Mouse (Mus musculus): Measurements from ENCODE around the gene Chrne. TPM values are rescaled to one million over a fixed set of nuclear protein-coding genes. Genes with fewer than 3 reads are reported as not detected.

Chrne gene
- polyA plus RNA-seq, 1 experiment from 2014 or later: not detected

DNA sequence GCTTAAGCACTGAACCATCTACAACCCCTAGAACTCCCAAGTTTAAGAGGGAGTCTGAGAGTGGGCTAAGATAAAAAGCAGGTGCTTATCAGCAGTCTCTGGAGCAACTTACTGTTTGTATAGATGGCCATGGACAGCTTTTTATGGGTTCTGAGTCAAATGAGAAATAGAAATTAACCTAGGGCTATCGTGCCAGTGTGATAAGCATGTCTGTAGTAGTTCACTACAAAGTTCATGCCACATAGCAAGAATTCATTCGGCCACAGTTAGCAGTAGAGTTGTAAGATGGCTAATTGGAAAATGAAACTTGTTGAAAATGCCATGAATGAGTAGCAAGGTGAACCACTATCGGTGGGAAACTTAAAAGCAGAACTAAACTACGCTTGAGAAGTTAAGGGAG, 29.5 kb upstream of the Chrne start:
- Histone ChIP-seq H3K36me3 (replicated peaks) (peaks cover 74% of the 10 kb centered on the region), H3K4me3 (peak overlapping the region; percentile 84), H3K27me3 (replicated peaks; ENCODE audit: low read depth, poor library complexity, severe bottlenecking) (no peaks in the 10 kb centered on the region), H3K27ac (replicated peaks) (peak overlapping the region; percentile 93; the same call in 1 of the 2 replicates), H3K9me3 (no peaks in the 10 kb centered on the region), H3K4me1 (peaks cover 69% of the 10 kb centered on the region)
- no peak for DNase-seq (ENCODE audit: low spot score)
- WGBS: 85% methylated on average over 4 of the region's 4 CpGs

DNA sequence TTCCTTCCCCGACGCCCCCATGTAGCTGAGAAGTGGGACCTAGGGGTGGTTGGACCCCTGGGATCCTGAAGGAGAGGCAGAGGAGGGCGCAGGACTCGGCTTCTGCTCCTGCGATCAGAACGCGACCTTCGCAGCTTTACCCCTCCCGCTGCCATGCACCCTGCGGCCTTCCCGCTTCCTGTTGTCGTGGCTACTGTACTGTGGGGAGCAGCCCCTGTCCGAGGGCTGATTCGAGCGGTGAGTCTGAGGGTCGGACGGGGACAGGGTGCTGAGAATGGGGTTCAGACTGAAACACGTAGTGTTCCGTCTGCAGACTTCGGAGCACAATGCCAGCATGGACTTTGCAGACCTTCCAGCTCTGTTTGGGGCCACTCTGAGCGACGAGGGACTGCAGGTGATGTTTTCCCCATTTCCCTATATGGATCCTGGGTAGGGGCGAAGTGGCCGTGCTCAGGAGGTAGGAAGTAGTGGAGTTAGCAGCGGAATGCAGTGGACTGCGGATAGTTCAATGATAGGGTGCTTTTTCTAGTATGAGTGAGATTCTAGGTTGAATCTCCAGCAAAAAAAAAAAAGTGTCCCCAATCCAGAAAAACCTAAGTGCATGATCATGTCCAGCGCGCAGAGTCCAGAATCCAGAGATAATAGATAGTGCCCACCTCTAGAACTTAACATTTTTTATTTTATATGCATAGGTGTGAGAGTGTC, 28.9 kb upstream of the Chrne start:
- no peaks in the 10 kb centered on the region for H3K27me3 ChIP-seq (replicated peaks; ENCODE audit: low read depth, poor library complexity, severe bottlenecking)
- WGBS: 4% methylated on average over 28 of the region's 28 CpGs
- H3K4me3 ChIP-seq: peak overlapping the region; percentile 84
- peak; percentile 48 for DNase-seq (ENCODE audit: low spot score)
- H3K4me1 ChIP-seq: peaks cover 66% of the 10 kb centered on the region
- peaks cover 76% of the 10 kb centered on the region for H3K36me3 ChIP-seq (replicated peaks)
- H3K27ac ChIP-seq (replicated peaks): peak overlapping the region; percentile 93
- H3K9me3 ChIP-seq: no peaks in the 10 kb centered on the region

GRCm38 (mm10) chr11:70646691-70647650, 28.0 kb upstream of the Chrne start, which contains the start of the genes Rnf167 and Slc25a11:
TSS of gene Rnf167 (plus strand) at chr11:70647235.
TSS of gene Slc25a11 (minus strand) at chr11:70647479.
- Histone ChIP-seq H3K27me3 (replicated peaks; ENCODE audit: low read depth, poor library complexity, severe bottlenecking) (no peaks in the 10 kb centered on the region), H3K36me3 (replicated peaks) (peaks cover 72% of the 10 kb centered on the region), H3K27ac (replicated peaks) (peak within 1 kb of the TSS; percentile 93), H3K4me1 (peaks cover 57% of the 10 kb centered on the region), H3K9me3 (no peaks in the 10 kb centered on the region), H3K4me3 (peak within 1 kb of the TSS; percentile 84)
- under 1% methylated on average over 63 of the region's 63 CpGs for WGBS
- DNase-seq (ENCODE audit: low spot score): peak; percentile 98

GRCm38 (mm10) chr11:70646259-70646555, 27.2 kb upstream of the Chrne start:
- DNase-seq (ENCODE audit: low spot score): no peak
- H3K4me1 ChIP-seq: peaks cover 51% of the 10 kb centered on the region
- 29% methylated on average over 3 of the region's 3 CpGs for WGBS
- H3K27me3 ChIP-seq (replicated peaks; ENCODE audit: low read depth, poor library complexity, severe bottlenecking): no peaks in the 10 kb centered on the region
- peak overlapping the region; percentile 93 for H3K27ac ChIP-seq (replicated peaks)
- H3K9me3 ChIP-seq: no peaks in the 10 kb centered on the region
- H3K4me3 ChIP-seq: peak overlapping the region; percentile 84
- H3K36me3 ChIP-seq (replicated peaks): peaks cover 65% of the 10 kb centered on the region

GRCm38 (mm10) chr11:70645461-70646258, 26.6 kb upstream of the Chrne start:
- Histone ChIP-seq H3K36me3 (replicated peaks) (peaks cover 59% of the 10 kb centered on the region), H3K27me3 (replicated peaks; ENCODE audit: low read depth, poor library complexity, severe bottlenecking) (no peaks in the 10 kb centered on the region), H3K27ac (replicated peaks) (peak overlapping the region; percentile 93)

GRCm38 (mm10) chr11:70644564-70645103, 25.6 kb upstream of the Chrne start:
- H3K27ac ChIP-seq (replicated peaks): no peak overlapping the region
- peaks cover 49% of the 10 kb centered on the region for H3K36me3 ChIP-seq (replicated peaks)
- peaks cover 38% of the 10 kb centered on the region for H3K4me1 ChIP-seq
- DNase-seq (ENCODE audit: low spot score): no peak
- WGBS: 93% methylated on average over 8 of the region's 8 CpGs
- peak overlapping the region; percentile 11; the same call in 1 of the 2 replicates for H3K4me3 ChIP-seq
- no peaks in the 10 kb centered on the region for H3K27me3 ChIP-seq (replicated peaks; ENCODE audit: low read depth, poor library complexity, severe bottlenecking)
- H3K9me3 ChIP-seq: no peaks in the 10 kb centered on the region

More at GRCm38 (mm10) chr11:70645461-70646258, 26.6 kb upstream of the Chrne start:
- WGBS: 89% methylated on average over 12 of the region's 12 CpGs
- Histone ChIP-seq H3K4me1 (peaks cover 46% of the 10 kb centered on the region), H3K4me3 (peak overlapping the region; percentile 84), H3K9me3 (no peaks in the 10 kb centered on the region)
- DNase-seq (ENCODE audit: low spot score): no peak

DNA sequence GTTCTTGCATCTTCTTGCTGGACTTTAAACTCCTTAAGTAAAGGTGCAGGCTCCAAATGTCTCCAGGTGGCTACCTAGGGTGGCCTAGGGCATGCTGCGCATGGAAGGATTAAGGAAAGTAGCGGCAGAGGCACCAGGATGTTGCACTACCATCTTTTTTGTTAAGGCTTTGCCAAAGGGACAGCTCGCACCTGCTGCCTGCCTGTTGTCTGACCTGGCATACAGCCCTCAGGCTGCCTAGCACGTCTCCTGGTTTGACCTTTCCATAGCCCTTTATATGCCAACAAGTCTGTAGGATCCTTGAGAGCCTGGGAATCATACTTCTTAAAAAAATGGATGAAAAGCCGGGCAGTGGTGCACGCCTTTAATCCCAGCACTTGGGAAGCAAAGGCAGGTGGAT, 24.0 kb upstream of the Chrne start:
- peaks cover 22% of the 10 kb centered on the region for H3K4me1 ChIP-seq
- no peaks in the 10 kb centered on the region for H3K9me3 ChIP-seq
- no peak for DNase-seq (ENCODE audit: low spot score)
- 91% methylated on average over 6 of the region's 6 CpGs for WGBS
- H3K4me3 ChIP-seq: 0 out of 2 replicates have a peak overlapping the region, but pooled peaks have one; percentile 4
- no peaks in the 10 kb centered on the region for H3K27me3 ChIP-seq (replicated peaks; ENCODE audit: low read depth, poor library complexity, severe bottlenecking)
- peaks cover 35% of the 10 kb centered on the region for H3K36me3 ChIP-seq (replicated peaks)
- no peak overlapping the region for H3K27ac ChIP-seq (replicated peaks)

DNA sequence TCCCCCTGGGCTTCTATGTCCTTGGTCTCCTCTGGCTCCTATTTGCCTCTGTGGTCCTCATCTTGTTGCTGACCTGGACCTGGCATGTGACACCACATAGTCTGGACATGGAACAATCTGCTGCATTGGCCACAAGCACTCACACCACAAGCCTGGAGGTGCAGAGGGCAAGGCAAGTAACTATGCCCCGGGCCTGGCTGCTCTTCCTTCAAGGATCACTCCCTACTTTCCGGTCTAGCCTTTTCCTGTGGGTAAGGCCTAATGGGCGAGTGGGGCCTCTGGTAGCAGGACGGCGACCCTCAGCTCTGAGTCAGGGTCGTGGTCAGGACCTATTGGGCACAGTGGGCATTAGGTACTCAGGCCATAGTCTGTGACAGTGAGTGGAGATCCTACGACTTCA, 22.2 kb upstream of the Chrne start:
- no peak overlapping the region for H3K4me3 ChIP-seq
- no peaks in the 10 kb centered on the region for H3K27me3 ChIP-seq (replicated peaks; ENCODE audit: low read depth, poor library complexity, severe bottlenecking)
- no peak overlapping the region for H3K27ac ChIP-seq (replicated peaks)
- peaks cover 35% of the 10 kb centered on the region for H3K36me3 ChIP-seq (replicated peaks)
- DNase-seq (ENCODE audit: low spot score): no peak
- WGBS: 86% methylated on average over 7 of the region's 7 CpGs
- H3K9me3 ChIP-seq: no peaks in the 10 kb centered on the region
- peaks cover 13% of the 10 kb centered on the region for H3K4me1 ChIP-seq

DNA sequence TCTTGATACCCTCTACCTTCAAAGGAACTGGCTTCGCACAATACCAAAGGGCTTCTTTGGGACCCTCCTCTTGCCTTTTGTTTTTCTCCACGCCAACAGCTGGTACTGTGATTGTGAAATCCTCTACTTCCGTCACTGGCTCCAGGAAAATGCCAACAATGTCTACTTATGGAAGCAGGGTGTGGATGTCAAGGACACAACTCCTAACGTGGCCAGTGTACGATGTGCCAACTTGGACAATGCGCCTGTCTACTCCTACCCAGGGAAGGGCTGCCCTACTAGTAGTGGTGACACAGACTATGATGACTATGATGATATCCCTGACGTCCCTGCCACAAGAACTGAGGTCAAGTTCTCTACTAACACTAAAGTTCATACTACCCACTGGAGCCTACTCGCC, 21.0 kb upstream of the Chrne start:
- DNase-seq (ENCODE audit: low spot score): no peak
- Histone ChIP-seq H3K4me3 (no peak overlapping the region), H3K27me3 (replicated peaks; ENCODE audit: low read depth, poor library complexity, severe bottlenecking) (no peaks in the 10 kb centered on the region), H3K36me3 (replicated peaks) (peaks cover 25% of the 10 kb centered on the region), H3K27ac (replicated peaks) (no peak overlapping the region), H3K4me1 (no peaks in the 10 kb centered on the region), H3K9me3 (no peaks in the 10 kb centered on the region)
- whole genome bisulfite sequencing: 85% methylated on average over 8 of the region's 8 CpGs

DNA sequence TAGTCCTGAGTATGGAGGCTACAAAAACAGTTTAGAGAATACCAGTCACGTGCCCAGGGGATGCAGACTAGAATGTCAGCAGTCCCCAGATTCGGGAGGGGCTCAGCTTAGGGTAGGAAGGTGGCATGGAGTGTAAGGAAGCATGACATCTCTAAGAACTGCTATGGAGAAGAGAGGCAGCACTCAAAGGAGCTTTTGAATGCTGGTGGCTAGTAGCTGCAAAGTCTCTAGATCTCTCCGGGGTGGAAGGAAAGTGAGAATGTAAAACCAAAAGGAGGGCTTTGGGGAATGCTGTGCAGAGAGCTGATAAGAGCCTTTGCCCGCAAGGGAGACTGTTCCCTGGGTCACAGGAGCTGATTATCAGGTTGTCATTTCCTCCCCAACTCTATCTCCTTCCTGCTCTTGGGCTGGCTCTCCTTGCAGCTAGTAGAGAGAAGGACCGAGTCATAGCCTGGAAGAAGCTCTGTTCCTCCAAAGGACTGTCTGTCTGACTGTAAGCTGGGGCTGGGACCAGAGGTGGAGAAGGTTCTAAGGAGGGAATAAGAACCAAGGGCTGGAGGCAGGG, 19.8 kb upstream of the Chrne start, which contains the start of gene Gp1ba:
Gene Gp1ba (plus strand): TSS at position 409 of the 565 bp plus-strand sequence.
- no peaks in the 10 kb centered on the region for H3K9me3 ChIP-seq
- DNase-seq (ENCODE audit: low spot score): no peak
- WGBS: 57% methylated on average over 5 of the region's 5 CpGs
- H3K4me1 ChIP-seq: no peaks in the 10 kb centered on the region
- no peak within 1 kb of the TSS for H3K4me3 ChIP-seq
- H3K36me3 ChIP-seq (replicated peaks): peaks cover 14% of the 10 kb centered on the region
- no peak within 1 kb of the TSS for H3K27ac ChIP-seq (replicated peaks)
- H3K27me3 ChIP-seq (replicated peaks; ENCODE audit: low read depth, poor library complexity, severe bottlenecking): no peaks in the 10 kb centered on the region

- Histone ChIP-seq H3K27me3 (replicated peaks; ENCODE audit: low read depth, poor library complexity, severe bottlenecking) (no peaks in the 10 kb centered on the region), H3K4me3 (no peak overlapping the region), H3K4me1 (no peaks in the 10 kb centered on the region), H3K36me3 (replicated peaks) (peaks cover 9% of the 10 kb centered on the region), H3K9me3 (no peaks in the 10 kb centered on the region), H3K27ac (replicated peaks) (no peak overlapping the region)
- no peak for DNase-seq (ENCODE audit: low spot score)
- WGBS: 94% methylated on average over 1 of the region's 1 CpGs
These were observed 19.3 kb upstream of the Chrne start for GRCm38 (mm10) chr11:70638293-70638692.

Measured in embryonic facial prominence, embryonic 10.5 days (tissue).